Mouse (Mus musculus) common myeloid progenitor, adult 5-6 weeks (primary cell): ENCODE data around the gene Galt. TPM values are rescaled to one million over a fixed set of nuclear protein-coding genes. Genes with fewer than 3 reads are reported as not detected.

ENCODE experiments used
- ATAC-seq: replicated peaks from 2 replicates; pipeline ENCODE4 v1.8.0; 2016; ENCODE audit warnings: low read depth, mild to moderate bottlenecking, moderate TSS enrichment, inconsistent platforms; ENCODE audit not compliant: poor library complexity, severe bottlenecking
- total RNA-seq: library from RNA; stranded (forward); fragments of 200-1000, 187-1606 nt; gene quantifications from 2 replicates; pipeline ENCODE4 v1.2.3, GENCODE M21; 2017

Galt gene
- total RNA-seq = 18.4 and 26.9 TPM in 2 replicates

GRCm38 (mm10) chr4:41754797-41755337 lies at the start of gene Galt:
Galt (plus strand) TSS chr4:41755228.
- peak; percentile 29 for ATAC-seq

GRCm38 (mm10) chr4:41705922-41706754 lies 48.9 kb upstream of the Galt start:
- no peak for ATAC-seq

- ATAC-seq = peak; percentile 88
These were observed 48.0 kb upstream of the Galt start for GRCm38 (mm10) chr4:41707011-41707535.

- 0 out of 2 replicates have a peak, but pooled peaks have one; percentile 40 for ATAC-seq
These were observed 46.8 kb upstream of the Galt start for GRCm38 (mm10) chr4:41708192-41708745.

GRCm38 (mm10) chr4:41710229-41710628 lies 44.8 kb upstream of the Galt start:
- no peak for ATAC-seq

GRCm38 (mm10) chr4:41711705-41712375 lies 43.2 kb upstream of the Galt start:
- no peak for ATAC-seq

GRCm38 (mm10) chr4:41712421-41713196 lies 42.4 kb upstream of the Galt start:
- no peak for ATAC-seq

GRCm38 (mm10) chr4:41713197-41714067 lies 41.6 kb upstream of the Galt start, which contains the start of gene Rpp25l:
Rpp25l (minus strand) TSS chr4:41713534.
- peak; percentile 70 for ATAC-seq

GRCm38 (mm10) chr4:41714276-41714675 lies 40.8 kb upstream of the Galt start:
- peak; percentile 64 for ATAC-seq

- ATAC-seq = no peak
These were observed 39.9 kb upstream of the Galt start for GRCm38 (mm10) chr4:41715082-41715481.

GRCm38 (mm10) chr4:41715596-41715995 lies 39.4 kb upstream of the Galt start:
- 0 out of 2 replicates have a peak, but pooled peaks have one; percentile 37 for ATAC-seq

GRCm38 (mm10) chr4:41716834-41717233 lies 38.2 kb upstream of the Galt start:
- ATAC-seq = no peak

- peak; percentile 96 for ATAC-seq
These were observed 32.1 kb upstream of the Galt start, which contains the start of gene Dctn3 for GRCm38 (mm10) chr4:41722918-41723351. Dctn3 (minus strand) TSS chr4:41723170.

GRCm38 (mm10) chr4:41726826-41727621 lies 28.0 kb upstream of the Galt start:
- ATAC-seq = no peak

GRCm38 (mm10) chr4:41731052-41731765 lies 23.8 kb upstream of the Galt start, which contains the start of gene Arid3c:
Arid3c (minus strand) TSS chr4:41731142.
- ATAC-seq = peak; percentile 71

- peak; percentile 58 for ATAC-seq
These were observed 17.3 kb upstream of the Galt start for GRCm38 (mm10) chr4:41737602-41738255.

GRCm38 (mm10) chr4:41738256-41738603 lies 16.8 kb upstream of the Galt start:
- no peak for ATAC-seq
